Mouse (Mus musculus): ENCODE measurements at regions not wholly inside any gene's neighbourhood (a gene's known extent, or its start where the extent isn't known, plus 50 kb on each side); places are given as distances from the start of the nearest gene placed in this dataset.

DNA sequence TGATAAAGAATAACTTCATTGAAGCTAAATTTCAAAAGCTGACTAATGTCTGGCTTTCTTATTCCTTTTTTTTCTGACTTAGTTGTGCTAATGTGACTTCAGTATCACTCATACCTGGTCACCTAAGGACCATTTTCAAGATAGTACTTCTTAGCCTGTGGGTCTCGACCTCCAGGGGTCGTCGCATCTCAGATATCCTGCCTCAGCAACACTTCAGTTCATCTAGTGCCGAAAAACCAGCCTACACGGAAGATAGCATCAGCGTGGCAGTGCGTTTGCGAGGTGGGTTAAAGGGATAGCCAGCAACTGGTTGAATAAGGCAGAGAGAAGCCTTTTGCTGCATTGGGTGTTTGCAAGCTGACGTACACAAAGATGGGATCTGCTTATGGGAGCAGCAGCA is 62.9 kb upstream of the Tsc22d1 start:
- TF ChIP-seq POLR2A (IDR thresholded peaks at IDR 0.05; ENCODE audit: control insufficient read depth in 1 of 2, insufficient read depth in 1 of 2, low read depth in 1 of 2, low read length in 2 of 2, poor library complexity in 1 of 2) (no peak), TCF12 (IDR thresholded peaks at IDR 0.05; ENCODE audit: low read depth, low read length) (no peak), CTCF (IDR thresholded peaks at IDR 0.05 in 2 of 3, conservative IDR thresholded peaks at IDR 0.05 in 1 of 3; ENCODE audit: control insufficient read depth in 1 of 3, insufficient read depth in 1 of 3, low read depth in 2 of 3, low read length in 3 of 3, poor library complexity in 1 of 3, severe bottlenecking in 1 of 3) (no peak), NELFE (IDR thresholded peaks at IDR 0.05; ENCODE audit: low read depth, low read length) (no peak), BHLHE40 (IDR thresholded peaks at IDR 0.05; ENCODE audit: borderline replicate concordance, low read depth, low read length) (no peak), TBP (IDR thresholded peaks at IDR 0.05; ENCODE audit: low read depth, low read length) (no peak), E2F4 (IDR thresholded peaks at IDR 0.05; ENCODE audit: borderline replicate concordance, low read depth, low read length) (no peak)
